Mouse (Mus musculus): ENCODE data around the gene Ap3m1. TPM values are rescaled to one million over a fixed set of nuclear protein-coding genes. Genes with fewer than 3 reads are reported as not detected.

Gene Ap3m1
- polyA plus RNA-seq, 1 experiment from 2014 or later = 127 TPM

GRCm38 (mm10) chr14:21075751-21076500, 23.6 kb upstream of the Ap3m1 start:
- Histone ChIP-seq H3K9ac (ENCODE audit: low read length) (peak overlapping the region; percentile 77), H3K4me3 (ENCODE audit: low read depth, low read length) (peak overlapping the region; percentile 53), H3K36me3 (ENCODE audit: control insufficient read depth, insufficient read depth, low read length) (no peaks in the 10 kb centered on the region), H3K4me1 (ENCODE audit: control insufficient read depth, insufficient read depth, low read length) (no peaks in the 10 kb centered on the region), H3K27me3 (ENCODE audit: control insufficient read depth, insufficient read depth, low read length) (no peaks in the 10 kb centered on the region), H3K4me2 (ENCODE audit: low read depth) (peak overlapping the region; percentile 69), H3K27ac (ENCODE audit: low read depth, low read length) (0 out of 2 replicates have a peak overlapping the region, but pooled peaks have one; percentile 42), H3K9me3 (ENCODE audit: control insufficient read depth, low read length) (no peaks in the 10 kb centered on the region)
- peak; percentile 97 for ATAC-seq (ENCODE audit: insufficient read depth, low FRiP score, low TSS enrichment)
- DNase-seq (ENCODE audit: low spot score) = peak; percentile 94
- under 1% methylated on average over 59 of the region's 59 CpGs for WGBS

GRCm38 (mm10) chr14:21074398-21075320, 22.4 kb upstream of the Ap3m1 start:
- Histone ChIP-seq H3K9ac (ENCODE audit: low read length) (no peak overlapping the region), H3K36me3 (ENCODE audit: control insufficient read depth, insufficient read depth, low read length) (no peaks in the 10 kb centered on the region), H3K27ac (ENCODE audit: low read depth, low read length) (no peak overlapping the region), H3K9me3 (ENCODE audit: control insufficient read depth, low read length) (no peaks in the 10 kb centered on the region), H3K4me3 (ENCODE audit: low read depth, low read length) (no peak overlapping the region), H3K27me3 (ENCODE audit: control insufficient read depth, insufficient read depth, low read length) (no peaks in the 10 kb centered on the region), H3K4me1 (ENCODE audit: control insufficient read depth, insufficient read depth, low read length) (no peaks in the 10 kb centered on the region), H3K4me2 (ENCODE audit: low read depth) (peak overlapping the region; percentile 69; the same call in 1 of the 2 replicates)
- DNase-seq (ENCODE audit: low spot score) (no peak), ATAC-seq (ENCODE audit: insufficient read depth, low FRiP score, low TSS enrichment) (no peak)
- WGBS = 66% methylated on average over 11 of the region's 11 CpGs

GRCm38 (mm10) chr14:21073981-21074380, 21.7 kb upstream of the Ap3m1 start:
- no peaks in the 10 kb centered on the region for H3K36me3 ChIP-seq (ENCODE audit: control insufficient read depth, insufficient read depth, low read length)
- ATAC-seq (ENCODE audit: insufficient read depth, low FRiP score, low TSS enrichment) (no peak), DNase-seq (ENCODE audit: low spot score) (no peak)
- H3K9me3 ChIP-seq (ENCODE audit: control insufficient read depth, low read length) = no peaks in the 10 kb centered on the region
- H3K4me1 ChIP-seq (ENCODE audit: control insufficient read depth, insufficient read depth, low read length) = no peaks in the 10 kb centered on the region
- no peak overlapping the region for H3K4me2 ChIP-seq (ENCODE audit: low read depth)
- no peaks in the 10 kb centered on the region for H3K27me3 ChIP-seq (ENCODE audit: control insufficient read depth, insufficient read depth, low read length)
- no peak overlapping the region for H3K27ac ChIP-seq (ENCODE audit: low read depth, low read length)
- H3K9ac ChIP-seq (ENCODE audit: low read length) = no peak overlapping the region
- 76% methylated on average over 3 of the region's 3 CpGs for WGBS
- H3K4me3 ChIP-seq (ENCODE audit: low read depth, low read length) = no peak overlapping the region

GRCm38 (mm10) chr14:21069594-21069993, 17.3 kb upstream of the Ap3m1 start:
- ATAC-seq (ENCODE audit: insufficient read depth, low FRiP score, low TSS enrichment) (no peak), DNase-seq (ENCODE audit: low spot score) (no peak)
- Histone ChIP-seq H3K27ac (ENCODE audit: low read depth, low read length) (no peak overlapping the region), H3K27me3 (ENCODE audit: control insufficient read depth, insufficient read depth, low read length) (no peaks in the 10 kb centered on the region), H3K9ac (ENCODE audit: low read length) (no peak overlapping the region), H3K4me2 (ENCODE audit: low read depth) (no peak overlapping the region), H3K4me1 (ENCODE audit: control insufficient read depth, insufficient read depth, low read length) (no peaks in the 10 kb centered on the region), H3K4me3 (ENCODE audit: low read depth, low read length) (no peak overlapping the region), H3K36me3 (ENCODE audit: control insufficient read depth, insufficient read depth, low read length) (no peaks in the 10 kb centered on the region), H3K9me3 (ENCODE audit: control insufficient read depth, low read length) (no peaks in the 10 kb centered on the region)
- 88% methylated on average over 5 of the region's 5 CpGs for WGBS

GRCm38 (mm10) chr14:21065490-21066162, 13.3 kb upstream of the Ap3m1 start:
- no peak for DNase-seq (ENCODE audit: low spot score)
- Histone ChIP-seq H3K9me3 (ENCODE audit: control insufficient read depth, low read length) (no peaks in the 10 kb centered on the region), H3K36me3 (ENCODE audit: control insufficient read depth, insufficient read depth, low read length) (no peaks in the 10 kb centered on the region), H3K4me1 (ENCODE audit: control insufficient read depth, insufficient read depth, low read length) (no peaks in the 10 kb centered on the region), H3K9ac (ENCODE audit: low read length) (no peak overlapping the region), H3K27me3 (ENCODE audit: control insufficient read depth, insufficient read depth, low read length) (no peaks in the 10 kb centered on the region), H3K4me3 (ENCODE audit: low read depth, low read length) (no peak overlapping the region), H3K4me2 (ENCODE audit: low read depth) (no peak overlapping the region), H3K27ac (ENCODE audit: low read depth, low read length) (no peak overlapping the region)
- no peak for ATAC-seq (ENCODE audit: insufficient read depth, low FRiP score, low TSS enrichment)
- WGBS = 84% methylated on average over 8 of the region's 8 CpGs

- DNase-seq (ENCODE audit: low spot score) = no peak
- H3K27me3 ChIP-seq (ENCODE audit: control insufficient read depth, insufficient read depth, low read length) = no peaks in the 10 kb centered on the region
- WGBS = 64% methylated on average over 1 of the region's 1 CpGs
Observed at GRCm38 (mm10) chr14:21064321-21064720, 12.0 kb upstream of the Ap3m1 start.

GRCm38 (mm10) chr14:21062766-21063513, 10.6 kb upstream of the Ap3m1 start:
- H3K27me3 ChIP-seq (ENCODE audit: control insufficient read depth, insufficient read depth, low read length) = no peaks in the 10 kb centered on the region
- no peaks in the 10 kb centered on the region for H3K9me3 ChIP-seq (ENCODE audit: control insufficient read depth, low read length)
- no peaks in the 10 kb centered on the region for H3K36me3 ChIP-seq (ENCODE audit: control insufficient read depth, insufficient read depth, low read length)
- no peak overlapping the region for H3K4me2 ChIP-seq (ENCODE audit: low read depth)
- WGBS = 74% methylated on average over 5 of the region's 5 CpGs
- H3K4me1 ChIP-seq (ENCODE audit: control insufficient read depth, insufficient read depth, low read length) = no peaks in the 10 kb centered on the region
- H3K4me3 ChIP-seq (ENCODE audit: low read depth, low read length) = no peak overlapping the region
- H3K27ac ChIP-seq (ENCODE audit: low read depth, low read length) = no peak overlapping the region
- ATAC-seq (ENCODE audit: insufficient read depth, low FRiP score, low TSS enrichment) = no peak
- no peak overlapping the region for H3K9ac ChIP-seq (ENCODE audit: low read length)
- DNase-seq (ENCODE audit: low spot score) = no peak

More at GRCm38 (mm10) chr14:21064321-21064720, 12.0 kb upstream of the Ap3m1 start:
- no peaks in the 10 kb centered on the region for H3K9me3 ChIP-seq (ENCODE audit: control insufficient read depth, low read length)
- H3K9ac ChIP-seq (ENCODE audit: low read length) = no peak overlapping the region
- H3K36me3 ChIP-seq (ENCODE audit: control insufficient read depth, insufficient read depth, low read length) = no peaks in the 10 kb centered on the region
- H3K4me2 ChIP-seq (ENCODE audit: low read depth) = no peak overlapping the region
- no peak overlapping the region for H3K27ac ChIP-seq (ENCODE audit: low read depth, low read length)
- H3K4me1 ChIP-seq (ENCODE audit: control insufficient read depth, insufficient read depth, low read length) = no peaks in the 10 kb centered on the region
- H3K4me3 ChIP-seq (ENCODE audit: low read depth, low read length) = no peak overlapping the region
- no peak for ATAC-seq (ENCODE audit: insufficient read depth, low FRiP score, low TSS enrichment)

GRCm38 (mm10) chr14:21058972-21059371, 6.7 kb upstream of the Ap3m1 start:
- H3K4me3 ChIP-seq (ENCODE audit: low read depth, low read length) = no peak overlapping the region
- no peaks in the 10 kb centered on the region for H3K9me3 ChIP-seq (ENCODE audit: control insufficient read depth, low read length)
- ATAC-seq (ENCODE audit: insufficient read depth, low FRiP score, low TSS enrichment) (no peak), DNase-seq (ENCODE audit: low spot score) (no peak)
- no peaks in the 10 kb centered on the region for H3K4me1 ChIP-seq (ENCODE audit: control insufficient read depth, insufficient read depth, low read length)
- H3K4me2 ChIP-seq (ENCODE audit: low read depth) = no peak overlapping the region
- WGBS = 87% methylated on average over 2 of the region's 2 CpGs
- no peak overlapping the region for H3K9ac ChIP-seq (ENCODE audit: low read length)
- no peaks in the 10 kb centered on the region for H3K36me3 ChIP-seq (ENCODE audit: control insufficient read depth, insufficient read depth, low read length)
- H3K27ac ChIP-seq (ENCODE audit: low read depth, low read length) = no peak overlapping the region
- no peaks in the 10 kb centered on the region for H3K27me3 ChIP-seq (ENCODE audit: control insufficient read depth, insufficient read depth, low read length)

All from neural tube, embryonic 11.5 days (tissue).